Mouse (Mus musculus): ENCODE data around the gene Apoc1. TPM values are rescaled to one million over a fixed set of nuclear protein-coding genes. Genes with fewer than 3 reads are reported as not detected.
A peak's percentile ranks its signal among the peaks of the same experiment; 100 is the strongest.

Apoc1 gene
- total and polyA plus RNA-seq, 3 experiments = not detected

DNA sequence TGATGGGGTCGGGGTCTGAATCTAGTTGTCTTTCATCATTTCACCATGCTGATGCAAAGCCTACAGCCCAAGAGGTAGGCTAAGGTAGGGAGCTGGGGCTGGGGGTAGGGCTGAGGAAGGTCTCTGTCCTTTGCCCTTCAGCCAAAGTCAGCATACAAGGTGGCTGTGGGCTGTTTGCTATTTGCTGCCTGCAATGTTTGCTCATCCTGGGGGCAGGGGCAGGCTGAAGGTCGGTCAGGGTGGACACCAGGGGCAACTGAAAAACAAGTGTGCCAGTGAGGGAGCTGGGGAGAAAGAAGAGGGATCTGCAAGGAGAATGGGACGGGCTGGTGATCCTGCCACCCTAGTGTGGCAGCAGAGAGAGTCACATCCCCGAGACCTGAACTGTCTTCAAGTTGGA is 7.1 kb downstream of the Apoc1 start:
- H3K36me3 ChIP-seq (replicated peaks in 1 of 2; ENCODE audit: control insufficient read depth in 1 of 2, insufficient read depth in 1 of 2, low read length in 1 of 2) = no peaks in the 10 kb centered on the region
- H3K4me1 ChIP-seq (ENCODE audit: control insufficient read depth in 1 of 2, insufficient read depth in 2 of 2) = peaks cover 2 to 18% of the 10 kb centered on the region in 2 experiments; a peak in 3 of 4 replicates
- no peak overlapping the region for H3K27ac ChIP-seq (ENCODE audit: insufficient read depth, low read depth)
- no peaks in the 10 kb centered on the region for H3K79me2 ChIP-seq (replicated peaks; ENCODE audit: control insufficient read depth, extremely low read depth, insufficient read depth, poor library complexity, severe bottlenecking)
- H3K27me3 ChIP-seq (replicated peaks) = no peaks in the 10 kb centered on the region
- DNase-seq (ENCODE audit: extremely low read depth) = no peak
- in situ Hi-C loops (cut with MboI; ENCODE audit: low pct_ligation_motif_present, low pct_unique_long_range_greater_than_20kb, low sequenced_read_pairs) (no loop called here), dilution Hi-C loops (cut with MboI; ENCODE audit: extremely low pct_ligation_motif_present, extremely low pct_unique_long_range_greater_than_20kb, low sequenced_read_pairs) (no loop called here)
- TF ChIP-seq E2F4 (IDR thresholded peaks at IDR 0.05; ENCODE audit: insufficient replicate concordance, low read depth, low read length) = no peak
- TF ChIP-seq USF1 (IDR thresholded peaks at IDR 0.05; ENCODE audit: low read depth, low read length) = no peak
- no peak for TF ChIP-seq POLR2A (IDR thresholded peaks at IDR 0.05; ENCODE audit: low read depth, low read length)
- no peak for TF ChIP-seq BHLHE40 (IDR thresholded peaks at IDR 0.05; ENCODE audit: low read depth, low read length)
- no peak for TF ChIP-seq MXI1 (IDR thresholded peaks at IDR 0.05; ENCODE audit: low read depth, low read length)
- TF ChIP-seq EP300 (IDR thresholded peaks at IDR 0.05; ENCODE audit: low read length) = no peak
- no peak for TF ChIP-seq ETS1 (conservative IDR thresholded peaks at IDR 0.05; ENCODE audit: low read depth, low read length)
- no peak for TF ChIP-seq NELFE (IDR thresholded peaks at IDR 0.05; ENCODE audit: low read depth, low read length)
- TF ChIP-seq KAT2A (IDR thresholded peaks at IDR 0.05; ENCODE audit: insufficient replicate concordance, low read length) = no peak
- no peak for TF ChIP-seq CHD2 (IDR thresholded peaks at IDR 0.05; ENCODE audit: low read length)
- TF ChIP-seq POLR2AphosphoS2 (IDR thresholded peaks at IDR 0.05; ENCODE audit: low read depth, low read length) = no peak
- TF ChIP-seq ELF1 (IDR thresholded peaks at IDR 0.05; ENCODE audit: low read depth, low read length) = no peak
- TF ChIP-seq CTCF (conservative IDR thresholded peaks at IDR 0.05 in 1 of 2, IDR thresholded peaks at IDR 0.05 in 1 of 2; ENCODE audit: low read depth in 2 of 2, low read length in 2 of 2) = no peak
- no peak for TF ChIP-seq IRF4 (IDR thresholded peaks at IDR 0.05; ENCODE audit: low read depth, low read length)
- no peak for TF ChIP-seq GABPA (IDR thresholded peaks at IDR 0.05; ENCODE audit: insufficient replicate concordance, low read depth, low read length)
- TF ChIP-seq MEF2A (IDR thresholded peaks at IDR 0.05; ENCODE audit: borderline replicate concordance, low read depth, low read length) = no peak
- TF ChIP-seq JUND (conservative IDR thresholded peaks at IDR 0.05; ENCODE audit: low read depth, low read length) = no peak
- H3K9ac ChIP-seq (ENCODE audit: insufficient read depth, low read depth) = no peak overlapping the region
- no peak overlapping the region for H3K4me2 ChIP-seq (ENCODE audit: insufficient read depth, low read depth, poor library complexity, severe bottlenecking)
- H3K9me3 ChIP-seq (replicated peaks; ENCODE audit: low read length) = no peaks in the 10 kb centered on the region
- no peak overlapping the region for H3K4me3 ChIP-seq (replicated peaks in 1 of 3; ENCODE audit: low read depth in 2 of 3, low read length in 2 of 3, poor library complexity in 1 of 3)

DNA sequence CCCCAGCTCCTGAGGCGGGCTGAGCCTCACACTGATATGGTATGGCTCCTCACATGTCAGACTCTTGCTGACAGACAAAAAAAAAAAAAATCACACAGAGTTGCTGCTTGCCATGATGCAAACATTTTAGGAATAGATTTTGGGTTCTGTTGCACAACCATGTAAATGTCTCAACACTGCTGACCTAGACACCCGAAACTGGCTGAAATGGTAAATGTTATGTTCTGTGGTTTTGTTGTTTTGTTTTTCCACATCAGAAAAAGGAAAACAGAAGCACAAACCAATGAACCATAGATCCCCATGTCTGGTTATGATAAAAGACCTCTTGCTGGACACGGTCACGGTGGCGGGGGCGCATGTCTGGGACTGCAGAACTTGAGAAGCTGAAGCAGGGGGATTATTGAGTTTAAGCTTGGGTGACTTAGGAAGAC is 8.7 kb downstream of the Apoc1 start:
- Histone ChIP-seq H3K79me2 (replicated peaks; ENCODE audit: control insufficient read depth, extremely low read depth, insufficient read depth, poor library complexity, severe bottlenecking) (no peaks in the 10 kb centered on the region), H3K9ac (ENCODE audit: insufficient read depth, low read depth) (no peak overlapping the region), H3K4me2 (ENCODE audit: insufficient read depth, low read depth, poor library complexity, severe bottlenecking) (peak overlapping the region; percentile 22; the same call in 1 of the 2 replicates), H3K4me3 (replicated peaks in 1 of 3; ENCODE audit: low read depth in 2 of 3, low read length in 2 of 3, poor library complexity in 1 of 3) (no peak overlapping the region), H3K27ac (ENCODE audit: insufficient read depth, low read depth) (no peak overlapping the region), H3K36me3 (replicated peaks in 1 of 2; ENCODE audit: control insufficient read depth in 1 of 2, insufficient read depth in 1 of 2, low read length in 1 of 2) (no peaks in the 10 kb centered on the region), H3K27me3 (replicated peaks) (no peaks in the 10 kb centered on the region), H3K9me3 (replicated peaks; ENCODE audit: low read length) (no peaks in the 10 kb centered on the region), H3K4me1 (ENCODE audit: control insufficient read depth in 1 of 2, insufficient read depth in 2 of 2) (peaks cover 2 to 18% of the 10 kb centered on the region in 2 experiments; a peak in 3 of 4 replicates)
- DNase-seq (ENCODE audit: extremely low read depth) = no peak
- TF ChIP-seq TBP (conservative IDR thresholded peaks at IDR 0.05; ENCODE audit: low read depth, low read length) (no peak), EP300 (IDR thresholded peaks at IDR 0.05; ENCODE audit: low read length) (0 out of 2 replicates have a peak, but pooled peaks have one; percentile 22), USF2 (conservative IDR thresholded peaks at IDR 0.05; ENCODE audit: low read depth, low read length) (no peak), NELFE (IDR thresholded peaks at IDR 0.05; ENCODE audit: low read depth, low read length) (no peak), CHD2 (IDR thresholded peaks at IDR 0.05; ENCODE audit: low read length) (no peak), ZMIZ1 (IDR thresholded peaks at IDR 0.05; ENCODE audit: low read depth, low read length) (no peak), IRF4 (IDR thresholded peaks at IDR 0.05; ENCODE audit: low read depth, low read length) (no peak), SMC3 (IDR thresholded peaks at IDR 0.05; ENCODE audit: low read depth, low read length) (no peak), MAZ (IDR thresholded peaks at IDR 0.05; ENCODE audit: low read depth, low read length) (no peak), GABPA (IDR thresholded peaks at IDR 0.05; ENCODE audit: insufficient replicate concordance, low read depth, low read length) (no peak), CTCF (conservative IDR thresholded peaks at IDR 0.05 in 1 of 2, IDR thresholded peaks at IDR 0.05 in 1 of 2; ENCODE audit: low read depth in 2 of 2, low read length in 2 of 2) (no peak), HCFC1 (IDR thresholded peaks at IDR 0.05; ENCODE audit: low read depth, low read length) (no peak), JUN (IDR thresholded peaks at IDR 0.05; ENCODE audit: insufficient read depth, low read depth, low read length) (no peak), NRF1 (IDR thresholded peaks at IDR 0.05; ENCODE audit: low read depth, low read length) (no peak), KAT2A (IDR thresholded peaks at IDR 0.05; ENCODE audit: insufficient replicate concordance, low read length) (no peak), ZKSCAN1 (IDR thresholded peaks at IDR 0.05; ENCODE audit: borderline replicate concordance, low read depth, low read length) (no peak), MYC (IDR thresholded peaks at IDR 0.05; ENCODE audit: low read depth, low read length) (no peak), ZNF384 (IDR thresholded peaks at IDR 0.05; ENCODE audit: low read depth, low read length) (0 out of 2 replicates have a peak, but pooled peaks have one; percentile 29)
- dilution Hi-C loops (cut with MboI; ENCODE audit: extremely low pct_ligation_motif_present, extremely low pct_unique_long_range_greater_than_20kb, low sequenced_read_pairs) = no loop called here
- in situ Hi-C loops (cut with MboI; ENCODE audit: low pct_ligation_motif_present, low pct_unique_long_range_greater_than_20kb, low sequenced_read_pairs) = no loop called here

All from CH12.LX (cell line).